17 mouse cellular contexts compared by ENCODE assay signal in genomic region chr2:143955746-143956145, GRCm38 (mm10). TPM values are rescaled to one million over a fixed set of nuclear protein-coding genes. Genes with fewer than 3 reads are reported as not detected.
A peak's percentile ranks its signal among the peaks of the same experiment; 100 is the strongest.
DNase-seq lines count a peak whose midpoint lies in the region; ATAC-seq lines count a peak whose summit lies in the region.
"Had no signal": no experiment of that assay in that cellular context is flagged by ENCODE, and none has a peak within 500 bp of the region (broad histone marks: within the 10 kb centered on the region; RNA-seq: fewer than 3 reads in every experiment).

No protein-coding gene starts in this region.

- H3K4me2 ChIP-seq in forebrain, embryonic 11.5 days (ENCODE audit: low read depth, low read length, severe bottlenecking): no peak overlapping the region
- no peak overlapping the region for H3K4me2 ChIP-seq in forebrain, embryonic 13.5 days
- H3K4me2 ChIP-seq: embryonic facial prominence, embryonic 13.5 days; heart, embryonic 12.5 days; hindbrain, embryonic 15.5 days had no signal

- DNase-seq in forebrain, embryonic 11.5 days (ENCODE audit: low spot score): peak; percentile 46
- peak; percentile 30 for DNase-seq in kidney, adult 11 months
- DNase-seq in kidney, postnatal 10 days: no peak
- DNase-seq in kidney, adult 9 months: peak; percentile 49
- no peak for DNase-seq in kidney, postnatal 14 days
- peak; percentile 32 to 52 for DNase-seq in kidney, postnatal 36 days
- DNase-seq: adrenal gland, postnatal 25 days; cerebellum, adult 18-20 months; cerebellum, adult 9-11 months; cerebellum, postnatal 36 days; gastrocnemius, postnatal 14 days; heart, postnatal 36 days had no signal

- H3K9ac ChIP-seq in forebrain, embryonic 11.5 days (ENCODE audit: low read length): no peak overlapping the region
- H3K9ac ChIP-seq in forebrain, embryonic 13.5 days: no peak overlapping the region
- H3K9ac ChIP-seq: embryonic facial prominence, embryonic 13.5 days; hindbrain, embryonic 15.5 days had no signal

- WGBS in forebrain, embryonic 11.5 days: 88% methylated on average over 4 of the region's 4 CpGs
- WGBS in forebrain, embryonic 13.5 days: 98% methylated on average over 4 of the region's 4 CpGs

- H3K27ac ChIP-seq in forebrain, embryonic 11.5 days (ENCODE audit: low read depth, low read length): no peak overlapping the region
- no peak overlapping the region for H3K27ac ChIP-seq in forebrain, embryonic 13.5 days
- H3K27ac ChIP-seq: embryonic facial prominence, embryonic 13.5 days; hindbrain, embryonic 15.5 days had no signal

- H3K9me3 ChIP-seq in forebrain, embryonic 11.5 days (ENCODE audit: control insufficient read depth, low read length): no peaks in the 10 kb centered on the region
- no peaks in the 10 kb centered on the region for H3K9me3 ChIP-seq in forebrain, embryonic 13.5 days (replicated peaks)
- H3K9me3 ChIP-seq: heart, embryonic 12.5 days; hindbrain, embryonic 15.5 days had no signal

- no peak overlapping the region for H3K4me3 ChIP-seq in forebrain, embryonic 11.5 days (ENCODE audit: low read depth, low read length)
- no peak overlapping the region for H3K4me3 ChIP-seq in forebrain, embryonic 13.5 days
- H3K4me3 ChIP-seq: embryonic facial prominence, embryonic 13.5 days; heart, embryonic 12.5 days; hindbrain, embryonic 15.5 days had no signal

- H3K36me3 ChIP-seq in forebrain, embryonic 11.5 days (ENCODE audit: control insufficient read depth, insufficient read depth, low read length): peaks cover 2% of the 10 kb centered on the region; the same call in 1 of the 2 replicates
- H3K36me3 ChIP-seq in forebrain, embryonic 13.5 days (ENCODE audit: poor library complexity, severe bottlenecking): peaks cover 81% of the 10 kb centered on the region

- no peak for ATAC-seq in forebrain, embryonic 11.5 days (replicated peaks; ENCODE audit: low FRiP score)
- no peak for ATAC-seq in forebrain, embryonic 13.5 days
- ATAC-seq: forebrain, embryonic 14.5 days had no signal

- H3K27me3 ChIP-seq in forebrain, embryonic 11.5 days (ENCODE audit: control insufficient read depth, insufficient read depth, low read length): no peaks in the 10 kb centered on the region
- H3K27me3 ChIP-seq in forebrain, embryonic 13.5 days: no peaks in the 10 kb centered on the region
- H3K27me3 ChIP-seq: embryonic facial prominence, embryonic 13.5 days; heart, embryonic 12.5 days; hindbrain, embryonic 15.5 days had no signal

- H3K4me1 ChIP-seq in forebrain, embryonic 11.5 days (replicated peaks; ENCODE audit: control insufficient read depth, insufficient read depth, low read length): no peaks in the 10 kb centered on the region
- H3K4me1 ChIP-seq in forebrain, embryonic 13.5 days: no peaks in the 10 kb centered on the region
- H3K4me1 ChIP-seq: hindbrain, embryonic 15.5 days had no signal

RNA-seq across cellular contexts. Expression of gene Dstn, which starts 40.6 kb away (rescaled TPM):
- polyA plus RNA-seq in forebrain, embryonic 11.5 days (2014; fragmentation: Nextera tagmentation; extraction: Ambion mirVana): 364 and 369 TPM in 2 replicates
- 406 and 414 TPM in 2 replicates for polyA plus RNA-seq in forebrain, embryonic 13.5 days (2015; fragmentation: Nextera tagmentation; extraction: Ambion mirVana)

RNA-seq across cellular contexts. Expression of gene Rrbp1, which starts 55.3 kb away (rescaled TPM):
- 30.0 and 35.6 TPM in 2 replicates for polyA plus RNA-seq in forebrain, embryonic 11.5 days (2014; fragmentation: Nextera tagmentation; extraction: Ambion mirVana)
- 23.9 and 27.7 TPM in 2 replicates for polyA plus RNA-seq in forebrain, embryonic 13.5 days (2015; fragmentation: Nextera tagmentation; extraction: Ambion mirVana)

Comparison
In these comparisons a context has a peak if more than half of its experiments do, and no peak if none do; other contexts are left out.
1. DNase-seq: peak in forebrain, embryonic 11.5 days (single experiment), kidney, adult 11 months (single experiment), kidney, adult 9 months (single experiment) and kidney, postnatal 36 days (2 of 2); none in kidney, postnatal 10 days (single experiment) and kidney, postnatal 14 days (single experiment).